Mouse (Mus musculus) testis, adult 2 months (tissue): ENCODE data around the gene Mgp.

Experiments
- CTCF ChIP-seq: fragments of 200-500 bp; IDR thresholded peaks from 2 replicates; pipeline ENCODE4 v1.5.1; 2012; ENCODE audit warnings: low read depth, mild to moderate bottlenecking, inconsistent platforms, low read length, moderate library complexity; ENCODE audit not compliant: control insufficient read depth, insufficient read depth, insufficient replicate concordance
- POLR2A ChIP-seq: fragments of 200-500 bp; IDR thresholded peaks from 2 replicates; pipeline ENCODE4 v1.6.1; 2012; ENCODE audit warnings: low read depth, mild to moderate bottlenecking, inconsistent platforms, low read length, moderate library complexity; ENCODE audit not compliant: control insufficient read depth

DNA sequence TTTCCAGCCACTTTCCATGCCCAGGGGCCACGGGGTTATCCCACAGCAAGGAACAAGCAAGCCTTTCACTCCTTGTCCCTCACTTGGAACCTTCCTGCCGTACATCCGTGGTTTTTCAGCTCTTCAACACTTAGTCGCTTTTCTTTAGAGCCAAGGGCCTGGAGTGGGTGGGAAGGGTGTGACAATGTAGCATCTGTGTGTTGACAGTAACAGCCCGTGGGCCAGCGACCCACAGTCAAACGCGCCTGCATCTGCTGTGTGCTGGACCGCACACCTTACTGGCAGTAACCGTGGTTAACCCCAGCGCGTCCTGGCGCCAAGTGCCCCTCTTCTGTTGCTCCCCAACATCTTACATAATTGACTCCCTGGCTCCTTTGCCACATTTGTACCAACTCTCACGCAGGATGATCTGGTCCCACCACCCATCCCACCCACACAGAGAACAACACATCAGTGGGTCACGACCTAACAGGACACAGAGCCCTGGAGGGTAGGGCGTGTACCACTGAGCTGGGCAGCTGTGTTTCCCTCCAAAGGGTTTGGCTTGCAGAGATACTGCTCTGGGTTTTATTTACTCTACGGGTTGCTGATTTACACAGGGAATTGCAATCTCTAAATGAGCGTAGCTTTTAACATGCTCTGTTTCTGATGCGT is 30.8 kb upstream of the Mgp start:
- no peak for TF ChIP-seq POLR2A
- no peak for TF ChIP-seq CTCF
